Mouse (Mus musculus) G1E-ER4 (cell line): Measurements from ENCODE around the gene Pdk2. TPM values are rescaled to one million over a fixed set of nuclear protein-coding genes. Genes with fewer than 3 reads are reported as not detected.

Experiments
- GATA1 ChIP-seq: IDR thresholded peaks from one replicate; pipeline ENCODE4 v1.8.0; 2012; ENCODE audit warnings: low read length, inconsistent platforms
- polyA plus RNA-seq: library from polyadenylated mRNA; stranded (reverse); fragments of >175 nt; gene quantifications from 2 replicates; pipeline ENCODE4 v1.2.3, GENCODE M21; 2012

Gene Pdk2
- polyA plus RNA-seq, 1 experiment = 32.6 TPM

DNA sequence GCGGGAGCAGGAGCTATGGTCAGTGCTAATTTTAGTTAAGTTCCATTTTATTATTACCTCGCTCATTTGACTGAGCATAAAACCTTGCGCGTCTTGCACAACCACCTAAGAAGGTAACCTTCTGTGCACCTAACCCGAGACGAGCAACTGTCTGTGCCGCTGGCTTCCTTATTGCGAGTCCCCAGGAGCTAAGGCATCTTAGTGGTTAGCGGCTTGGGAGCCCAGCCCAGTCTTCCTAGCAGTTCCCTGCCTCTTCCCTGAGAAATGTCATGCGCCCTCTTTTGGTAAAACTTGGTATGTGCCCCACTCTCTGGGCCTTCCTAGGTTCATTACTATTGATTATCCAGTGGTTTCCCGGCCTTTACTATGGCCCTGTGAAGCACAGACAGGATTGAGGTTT, 942 bp upstream of the Pdk2 start:
- TF ChIP-seq GATA1 = no peak

DNA sequence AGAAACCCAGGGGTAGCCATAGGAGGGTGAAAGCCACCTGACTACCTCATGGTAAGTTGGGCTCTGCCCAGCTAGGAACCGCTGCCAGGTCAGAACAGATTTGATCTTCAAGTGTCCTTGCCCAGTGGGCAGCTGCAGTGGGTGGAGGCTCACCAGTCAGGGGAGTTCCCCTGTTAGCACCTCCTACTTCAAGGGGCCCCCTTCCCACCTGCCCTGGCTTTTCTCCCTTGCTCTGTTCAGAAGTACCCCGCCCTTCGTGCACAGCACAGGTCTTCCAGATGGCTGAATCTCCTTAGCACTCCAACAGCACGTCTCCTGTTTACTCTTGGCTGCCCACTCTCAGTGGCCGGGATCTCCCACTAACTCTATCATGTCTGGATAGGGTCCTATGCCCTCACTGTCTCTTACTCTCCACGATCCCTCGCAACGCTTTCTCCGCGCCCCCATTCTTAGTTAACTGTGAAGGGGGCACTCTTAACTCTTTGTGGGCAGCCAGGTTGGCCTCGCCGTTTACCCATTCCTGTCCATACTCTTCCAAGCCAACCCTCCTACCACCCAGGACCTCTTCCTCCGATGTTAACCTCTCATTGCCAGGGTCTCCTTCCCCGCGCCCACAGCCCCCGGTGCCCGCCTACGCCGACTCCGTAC, 539 bp downstream of the Pdk2 start:
- TF ChIP-seq GATA1 = no peak

DNA sequence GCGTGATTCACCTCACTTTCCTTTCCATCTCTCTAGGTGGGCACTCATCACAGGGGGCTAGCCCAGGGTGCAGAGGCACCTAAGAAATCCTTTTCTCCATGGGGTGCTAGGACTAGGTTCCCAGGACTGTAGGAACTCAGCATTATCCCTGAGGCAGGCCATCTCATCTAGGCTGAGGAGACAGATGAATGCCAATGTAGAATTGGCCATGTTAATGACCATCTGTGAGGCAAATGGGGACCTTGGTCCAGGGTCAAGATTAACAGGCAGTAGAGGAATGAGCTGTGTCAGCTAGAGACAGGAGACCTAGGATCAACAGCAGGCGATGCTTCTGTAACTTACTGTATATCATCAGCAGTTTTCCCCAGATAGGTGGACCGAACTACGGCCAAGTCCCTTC, 1.4 kb downstream of the Pdk2 start:
- TF ChIP-seq GATA1 = no peak

DNA sequence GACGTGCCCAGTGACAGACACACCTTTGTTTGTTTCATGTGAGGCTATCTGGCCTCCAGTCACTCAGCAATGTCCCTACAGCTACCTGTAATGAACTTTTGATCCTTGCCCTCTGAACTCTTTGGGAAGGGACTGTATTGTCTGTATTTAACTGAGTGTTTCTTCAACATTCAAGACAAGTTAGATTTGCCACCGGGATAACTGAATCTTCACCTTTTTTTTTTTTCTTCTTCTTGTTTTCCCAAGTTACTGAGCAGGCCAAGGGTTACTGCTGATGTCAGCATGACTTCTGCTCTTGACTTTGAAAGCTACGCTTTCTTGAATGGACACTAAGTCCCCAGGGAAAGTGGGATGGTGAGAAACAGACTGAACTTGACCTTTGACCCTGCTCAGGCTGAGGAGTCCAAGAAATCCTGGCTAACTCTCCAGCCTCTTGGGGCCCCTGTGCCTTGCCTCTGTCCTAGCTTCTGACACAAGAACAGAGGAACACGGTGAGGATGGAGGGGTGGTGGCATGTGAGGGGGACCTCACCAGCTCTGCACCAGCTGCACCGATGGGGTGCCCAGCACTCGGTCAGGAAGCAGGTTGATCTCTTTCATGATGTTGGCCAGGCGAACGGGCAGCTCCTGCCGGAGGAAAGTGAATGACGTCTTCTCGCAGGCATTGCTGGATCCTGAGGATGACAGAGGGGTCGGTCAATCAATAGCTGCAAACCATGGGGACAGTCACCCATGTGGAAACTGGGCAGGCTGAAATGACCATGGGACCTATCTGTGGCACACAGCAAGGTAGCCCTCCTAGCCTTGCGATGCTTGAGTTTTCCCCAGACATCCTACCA, 2.1 kb downstream of the Pdk2 start:
- TF ChIP-seq GATA1 = no peak

DNA sequence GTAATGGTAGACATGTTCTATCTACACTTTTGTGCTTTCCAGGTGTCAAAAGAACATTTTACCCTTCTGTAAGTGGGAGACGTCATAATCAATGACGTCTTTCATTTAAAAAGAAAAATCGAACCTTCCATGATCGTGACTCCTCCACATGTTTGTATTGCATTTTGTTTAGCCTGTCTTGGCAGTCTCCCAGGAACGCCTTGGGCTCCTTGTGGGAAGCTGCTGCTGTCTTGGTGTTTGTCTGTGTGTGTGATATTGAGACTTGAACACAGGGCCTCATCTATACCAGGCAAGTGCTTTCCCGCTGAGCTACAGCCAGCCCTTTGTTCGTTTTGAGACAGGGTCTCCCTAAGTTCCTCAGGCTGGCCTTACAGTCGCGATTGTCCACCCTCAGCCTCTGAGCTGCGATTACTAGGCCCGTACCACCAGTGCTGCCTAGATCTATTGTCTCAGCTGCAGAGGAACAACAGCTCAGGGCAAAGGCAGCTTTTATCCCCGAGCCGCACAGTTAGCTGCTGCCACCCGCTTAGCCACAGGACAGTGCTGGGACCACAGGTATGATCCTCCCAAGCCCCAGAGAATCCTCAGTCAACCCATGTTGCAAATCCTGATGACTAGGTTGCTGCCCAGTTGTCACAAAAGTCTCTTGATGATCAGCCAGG, 2.9 kb downstream of the Pdk2 start:
- TF ChIP-seq GATA1 = no peak

DNA sequence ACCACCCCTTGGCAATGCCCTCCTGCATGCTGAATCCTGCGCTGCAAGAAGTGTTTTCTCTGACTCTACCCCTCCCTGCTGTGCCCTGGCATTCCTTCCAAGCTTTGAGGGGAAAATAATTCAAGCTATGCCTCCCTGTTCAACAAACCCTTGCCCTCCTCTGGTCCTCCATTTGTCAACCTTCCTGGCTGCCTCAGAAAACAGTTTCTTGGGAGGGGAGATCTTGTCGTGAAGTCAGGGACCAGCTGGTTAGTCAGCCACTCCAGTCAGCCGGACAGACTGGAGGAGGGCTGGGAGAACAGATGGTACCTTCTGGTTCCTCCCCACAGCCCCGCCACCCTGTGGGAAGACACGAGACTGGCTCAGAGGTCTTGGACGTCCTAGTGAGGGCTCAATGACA, 3.8 kb downstream of the Pdk2 start:
- no peak for TF ChIP-seq GATA1

DNA sequence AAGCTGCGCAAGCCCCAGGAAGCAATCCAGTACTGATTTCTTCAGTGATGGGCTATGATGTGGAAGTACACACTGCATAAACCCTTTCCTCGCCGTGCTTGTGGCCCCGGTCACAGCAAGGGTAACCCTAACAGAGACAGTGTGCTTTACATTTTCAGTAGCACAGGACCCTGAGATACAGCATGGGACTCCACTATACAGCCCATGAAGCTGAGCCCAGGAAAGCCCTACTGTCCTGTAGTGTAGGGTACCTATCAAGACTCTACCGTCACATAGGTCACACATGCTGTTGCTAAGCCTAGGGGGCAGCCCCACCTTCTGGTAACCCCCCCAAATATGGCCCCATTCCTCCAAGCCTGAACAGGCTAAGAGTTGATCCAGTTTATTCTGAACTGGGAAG, 4.6 kb downstream of the Pdk2 start:
- TF ChIP-seq GATA1 = no peak

DNA sequence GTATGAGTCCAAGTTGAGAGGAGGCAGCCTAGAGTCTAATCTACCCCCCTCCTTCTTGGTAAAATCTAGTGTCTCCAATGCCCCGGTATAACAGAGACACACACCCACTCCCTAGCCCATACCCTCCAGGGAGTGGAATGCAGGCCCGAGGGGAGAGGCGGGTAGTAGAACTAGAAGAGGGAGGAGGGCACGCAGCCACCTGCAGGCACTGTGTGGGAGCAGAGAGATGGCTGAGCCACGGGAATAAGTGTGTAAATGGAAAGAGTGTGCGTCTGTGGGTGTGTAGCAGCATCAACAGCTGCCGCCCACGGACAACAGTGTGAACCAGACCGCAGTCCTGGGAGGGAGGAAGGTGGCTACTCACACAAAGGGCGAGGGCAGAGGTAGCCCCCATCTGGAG, 6.3 kb downstream of the Pdk2 start:
- no peak for TF ChIP-seq GATA1

DNA sequence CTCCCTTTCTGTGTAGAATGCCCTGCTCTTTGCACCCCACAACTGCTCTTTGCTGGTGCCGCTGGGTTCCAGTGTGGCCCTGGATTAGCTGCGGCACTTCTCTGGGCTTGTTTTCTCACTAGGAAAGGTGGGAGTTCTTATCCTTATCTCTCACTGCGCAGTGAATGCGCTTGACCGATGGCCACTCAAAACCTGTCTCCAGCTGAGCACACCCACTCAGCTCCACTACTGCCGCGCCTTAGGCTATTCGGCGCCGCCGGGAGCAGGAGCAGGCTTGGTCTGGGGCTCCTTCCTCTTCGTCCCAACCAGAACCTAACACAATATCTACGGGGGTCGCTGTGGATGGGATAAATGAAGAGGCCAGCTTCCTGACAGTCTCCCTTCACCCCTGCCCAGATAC, 7.5 kb downstream of the Pdk2 start:
- TF ChIP-seq GATA1 = no peak

DNA sequence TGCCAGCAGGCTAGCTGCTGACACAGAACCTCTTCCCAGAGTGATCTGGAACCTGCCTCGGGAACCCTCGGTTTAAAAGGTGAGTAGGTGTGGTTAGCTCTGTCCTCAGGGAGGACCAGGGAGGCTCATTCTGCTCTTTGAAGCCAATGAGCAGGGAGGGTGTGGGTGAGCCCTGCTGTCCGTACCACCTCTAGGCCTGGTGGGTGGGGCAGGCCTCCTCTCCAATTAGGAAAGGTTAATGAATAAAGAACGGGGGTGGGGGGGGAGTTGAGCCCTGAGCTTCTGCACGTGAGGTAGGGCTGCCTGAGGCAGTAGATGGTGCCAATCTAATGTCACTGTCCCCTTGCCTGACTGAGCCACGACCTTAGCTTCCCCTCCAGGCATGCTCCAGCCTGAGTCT, 8.2 kb downstream of the Pdk2 start:
- no peak for TF ChIP-seq GATA1

DNA sequence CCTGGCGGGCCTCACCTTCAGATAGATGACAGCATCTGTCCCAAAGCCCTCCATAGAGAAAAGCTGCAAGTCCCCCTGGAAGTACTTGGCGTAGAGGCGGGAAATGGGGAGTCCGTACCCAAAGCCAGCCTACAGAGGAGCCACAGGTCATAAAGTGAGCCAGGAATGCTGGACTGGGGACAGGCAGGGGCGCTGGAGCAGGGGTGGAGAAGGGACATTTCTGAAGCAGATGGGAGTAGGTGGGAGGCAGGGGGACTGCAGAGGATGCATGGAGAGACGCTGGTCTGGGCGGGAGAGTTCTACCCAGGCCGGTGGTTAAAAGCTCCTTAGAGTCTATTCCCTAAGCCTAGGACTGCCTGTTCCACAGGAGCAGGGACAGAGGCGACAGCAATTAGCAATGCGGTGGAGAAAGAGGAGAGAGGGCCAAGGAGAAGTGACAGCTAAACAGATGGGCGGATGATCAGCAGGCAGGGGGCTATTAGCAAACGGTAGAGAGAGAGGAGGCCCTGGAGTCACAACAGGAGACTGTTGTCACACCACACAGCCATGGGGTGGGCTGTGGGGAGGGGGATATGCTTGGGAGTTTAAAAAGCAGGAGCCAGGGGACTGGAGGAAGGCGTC, 13.2 kb downstream of the Pdk2 start:
- TF ChIP-seq GATA1 = no peak

DNA sequence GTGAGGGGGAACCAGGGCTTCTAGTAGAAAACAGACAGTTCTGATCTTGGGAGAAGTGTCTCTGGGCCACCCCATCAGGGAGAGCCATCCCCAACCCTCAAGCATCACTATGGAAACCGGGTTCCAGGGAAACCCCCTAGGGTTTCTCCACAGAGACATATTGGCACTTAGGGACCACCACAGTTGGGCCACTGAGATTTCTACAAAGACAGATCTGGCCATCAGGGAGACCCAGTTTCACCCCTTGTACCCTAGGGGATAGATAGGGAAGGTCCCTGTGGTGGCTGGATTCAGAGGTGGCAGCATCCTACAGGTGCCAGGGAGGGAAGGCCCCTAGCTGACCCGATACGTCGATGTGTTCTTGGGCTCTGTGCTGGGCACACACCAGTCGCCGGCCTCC, 14.3 kb downstream of the Pdk2 start:
- no peak for TF ChIP-seq GATA1

DNA sequence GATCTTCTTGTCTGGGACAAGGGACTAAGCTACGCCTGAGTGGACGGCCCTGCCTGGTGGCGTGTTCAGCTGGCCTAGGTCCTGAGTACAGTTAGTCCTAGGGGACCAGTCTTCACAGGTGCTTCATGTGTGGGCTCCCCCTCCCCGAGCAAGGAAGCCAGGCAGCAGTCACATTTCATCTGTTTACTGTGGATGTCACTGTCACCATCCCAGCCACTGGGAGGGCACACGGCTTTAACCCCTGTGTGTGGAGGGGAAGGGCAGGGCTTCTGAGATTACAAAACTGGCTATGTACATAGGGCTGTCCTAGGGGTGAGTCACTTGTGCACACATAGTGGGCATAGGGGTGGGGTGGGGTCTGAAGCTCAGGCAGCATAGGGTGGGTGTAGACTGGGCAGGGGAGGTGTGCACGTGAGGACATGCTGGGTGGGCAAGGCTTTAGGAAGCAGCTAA, 15.0 kb downstream of the Pdk2 start:
- TF ChIP-seq GATA1 = no peak

DNA sequence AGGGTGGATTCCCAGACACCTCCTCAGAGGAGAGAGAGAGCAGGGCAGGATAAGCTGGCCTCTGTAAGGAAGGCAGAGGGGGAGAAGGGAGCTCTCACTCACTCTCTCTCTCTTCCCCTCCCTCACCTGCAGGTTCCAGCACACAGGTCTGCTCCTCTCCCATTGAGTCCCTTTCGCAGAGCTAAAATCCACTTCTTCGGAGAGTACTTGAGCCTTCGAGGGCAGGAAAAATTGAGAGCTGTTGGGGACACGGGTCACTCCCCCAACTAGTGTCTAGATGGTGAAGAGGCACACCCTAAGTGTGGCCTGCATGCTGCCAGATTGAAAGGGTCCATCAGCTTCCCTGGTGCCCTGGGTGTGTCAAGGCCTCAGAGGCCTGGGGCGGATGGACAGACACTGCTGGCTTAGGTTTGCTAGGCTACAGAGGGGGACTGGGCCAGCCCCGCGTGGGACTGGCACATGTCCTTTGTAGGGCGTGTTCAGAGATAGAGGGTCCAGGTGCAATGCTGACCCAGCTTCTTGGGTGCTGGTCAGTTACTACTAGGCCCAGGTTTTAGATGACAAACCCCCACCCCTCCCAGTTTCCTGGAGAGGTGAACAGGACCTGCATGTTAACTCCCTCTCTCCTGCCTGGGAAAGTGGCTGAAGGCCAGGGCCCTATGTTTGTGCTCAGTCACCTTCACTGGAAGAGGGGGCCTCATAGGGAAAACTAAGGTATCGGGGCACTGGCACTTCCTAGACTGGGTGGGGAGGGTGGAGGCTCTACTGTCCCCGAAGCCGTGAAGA, 15.7 kb downstream of the Pdk2 start:
- no peak for TF ChIP-seq GATA1

DNA sequence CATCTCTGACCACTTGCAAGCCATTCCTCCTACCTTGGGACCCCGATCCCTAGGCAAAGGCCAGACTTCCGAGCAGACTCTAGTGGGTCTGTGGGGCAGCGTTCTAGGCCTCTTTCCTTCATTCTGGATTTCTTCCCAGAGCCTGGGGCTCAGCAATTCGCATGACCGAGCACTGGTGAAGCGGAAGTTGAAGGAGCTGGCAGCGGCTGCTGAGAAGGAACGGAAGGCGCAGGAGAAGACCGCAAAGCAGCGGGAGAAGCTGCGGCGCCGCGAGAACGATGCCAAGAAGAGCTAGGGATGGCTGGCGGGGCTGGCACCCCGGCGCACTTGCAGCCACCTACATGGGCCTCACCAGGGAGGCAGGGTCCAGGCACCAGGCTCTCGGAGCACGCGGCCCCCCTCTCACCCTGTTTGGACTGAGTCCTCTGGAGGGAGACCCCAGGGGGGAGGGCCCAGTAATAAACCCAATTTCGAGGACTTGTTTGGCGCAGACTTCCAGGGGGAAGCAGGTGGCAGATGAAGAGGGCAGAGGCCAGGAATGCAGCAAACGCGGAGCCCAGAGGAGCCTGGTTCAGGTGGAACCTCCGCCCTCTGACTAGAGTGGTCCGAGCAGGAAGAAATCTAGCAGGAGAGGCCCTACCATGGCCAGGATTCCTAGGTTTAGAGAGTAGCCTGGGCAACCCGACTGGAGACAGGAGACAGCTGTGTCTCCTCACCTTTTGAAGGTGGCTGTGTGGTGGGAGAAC, 16.5 kb downstream of the Pdk2 start:
- no peak for TF ChIP-seq GATA1
